Mouse (Mus musculus) left cerebral cortex, postnatal 14 days (tissue): ENCODE data around the gene Gon7. TPM values are rescaled to one million over a fixed set of nuclear protein-coding genes. Genes with fewer than 3 reads are reported as not detected.

Experiments
- DNase-seq, 2 experiments: peaks; one replicate each; pipeline ENCODE4 v3.0.0; 2021 to 2022; ENCODE audit warnings: low spot score in 2 of 2, mixed read lengths in 1 of 2
- intact Hi-C: fragments of 180-260 bp; cut with DNase I; formaldehyde crosslinking; loops from one replicate; pipeline ENCODE4 v1.15.1; 2025
- long read RNA-seq, 2 experiments: library from polyadenylated mRNA; stranded (forward); transcript quantifications; one replicate each; pipeline ENCODE4 v2.0.0; 2021
- total RNA-seq, 2 experiments: library from RNA; stranded (reverse); gene quantifications; 2 replicates each; pipeline ENCODE4 v1.2.3; 2021

Gon7 gene
- total RNA-seq: 10 to 100 TPM; 12.8 to 14.0 TPM
- long read RNA-seq, experiment 1, transcript Gon7-201 (2 exons, 1,152 nt): major isoform, 7 of 7 reads
- long read RNA-seq, experiment 1, partial matches to known transcripts: 0 of 7 reads
- long read RNA-seq, experiment 1, other reads (novel, unspliced or antisense): 0 of 7 reads
- long read RNA-seq, experiment 2, transcript Gon7-201 (2 exons, 1,152 nt): major isoform, 5 of 6 reads
- long read RNA-seq, experiment 2, partial matches to known transcripts: 0 of 6 reads
- long read RNA-seq, experiment 2, other reads (novel, unspliced or antisense): 1 of 6 reads

DNA sequence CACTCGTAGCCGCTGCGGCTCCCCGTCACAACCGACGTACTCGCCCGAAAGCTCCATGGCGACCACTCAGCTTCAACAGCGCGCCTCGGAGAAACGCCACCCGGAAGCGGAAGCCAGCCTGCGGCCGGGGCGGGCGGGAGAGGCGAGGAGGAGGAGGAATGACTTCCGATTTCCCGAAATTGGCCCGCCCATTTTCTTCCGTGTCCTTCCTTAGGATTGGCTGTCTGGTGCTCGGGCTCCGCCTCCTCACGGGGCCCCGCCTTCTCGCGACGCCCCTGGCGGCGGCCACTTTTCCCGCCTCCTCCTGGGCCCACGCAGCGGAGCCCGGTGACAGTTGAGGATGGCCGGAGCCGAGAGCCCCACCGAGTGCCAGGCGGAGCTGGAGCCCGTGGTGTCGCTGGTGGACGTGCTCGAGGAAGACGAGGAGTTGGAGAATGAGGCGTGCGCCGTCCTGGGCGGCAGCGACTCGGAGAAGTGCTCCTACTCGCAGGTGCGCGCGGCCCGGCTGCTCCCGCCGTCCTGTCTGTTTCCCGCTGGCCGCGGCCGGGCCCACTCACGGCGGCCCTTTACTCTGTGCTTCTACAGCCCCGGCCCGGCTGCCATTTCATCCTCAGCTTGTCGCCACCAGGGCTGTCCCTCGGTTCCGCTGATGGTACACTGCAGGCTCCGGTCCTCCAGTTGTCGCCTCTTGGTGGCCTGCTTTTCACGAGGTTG is at the start of gene Gon7, which contains the start of the genes Gm28051 and Ubr7:
Gene Gon7 (minus strand): TSS at position 115 of the 714 bp plus-strand sequence.
Gene Gm28051 (minus strand): TSS at position 77 of the 714 bp plus-strand sequence.
Gene Ubr7 (plus strand): TSS at position 279 of the 714 bp plus-strand sequence.
- DNase-seq: peak; percentile 97 to 98
- intact Hi-C loops: no loop called here

- intact Hi-C loops: no loop called here
- no peak for DNase-seq
These were observed 41.9 kb upstream of the Gon7 start for GRCm38 (mm10) chr12:102799528-102799927.

DNA sequence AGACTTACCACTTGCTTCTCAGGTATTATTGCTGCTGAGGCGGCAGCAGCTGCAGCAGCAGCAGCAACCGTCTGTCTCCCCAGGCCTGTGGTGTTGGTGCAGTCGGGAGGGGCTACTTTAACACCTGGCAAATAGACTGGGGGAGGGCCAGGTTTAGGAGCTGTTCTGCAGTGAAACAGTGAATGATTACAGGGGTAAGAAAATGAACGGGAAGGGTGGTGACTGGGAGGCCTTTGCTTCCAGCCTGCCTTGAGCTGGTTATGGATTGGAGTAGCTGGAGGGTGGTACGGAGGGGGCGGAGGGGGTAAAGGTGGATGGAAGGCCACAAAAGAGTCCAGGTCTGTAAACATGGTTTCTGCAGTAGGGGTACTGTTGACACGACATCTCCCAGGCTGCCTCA is 30.3 kb upstream of the Gon7 start:
- DNase-seq: no peak
- intact Hi-C loops: loop anchor here (10.0 kb wide), 1 partner anchor 277 kb away; no protein-coding TSS in a partner anchor

- intact Hi-C loops: loop anchor here (10.0 kb wide), 1 partner anchor 279 kb away; no protein-coding TSS in a partner anchor
- peak in 1 of 2 experiments; percentile 17 for DNase-seq
These were observed 28.0 kb upstream of the Gon7 start for GRCm38 (mm10) chr12:102785593-102785985.

- DNase-seq: no peak
- intact Hi-C loops: loop anchor here (10.0 kb wide), 1 partner anchor 280 kb away; no protein-coding TSS in a partner anchor
These were observed 27.4 kb upstream of the Gon7 start for GRCm38 (mm10) chr12:102784899-102785592.

- intact Hi-C loops: loop anchor here (10.0 kb wide), 1 partner anchor 282 kb away; no protein-coding TSS in a partner anchor
- no peak for DNase-seq
These were observed 25.2 kb upstream of the Gon7 start for GRCm38 (mm10) chr12:102782841-102783240.

DNA sequence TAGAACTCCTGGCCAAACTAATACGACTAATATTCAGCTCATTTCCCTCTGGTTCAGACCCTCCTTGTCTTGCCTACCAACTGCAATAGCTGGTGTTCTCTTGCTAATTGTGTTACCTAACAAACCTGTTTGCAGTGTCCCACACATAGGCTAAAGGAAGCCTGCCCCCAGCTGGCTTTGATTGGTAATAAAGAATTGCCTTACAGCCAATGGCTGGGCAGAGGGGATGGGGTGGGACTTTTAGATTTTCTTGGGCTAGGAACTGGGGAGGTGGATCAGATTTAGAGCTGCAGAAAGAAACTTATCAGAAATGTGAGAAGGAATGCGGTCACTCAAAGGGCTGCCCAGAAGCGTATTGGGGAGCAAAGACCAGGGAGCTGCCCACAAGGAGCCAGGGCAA is 21.8 kb upstream of the Gon7 start:
- no peak for DNase-seq
- intact Hi-C loops: no loop called here

GRCm38 (mm10) chr12:102778151-102778550 is 20.5 kb upstream of the Gon7 start:
- intact Hi-C loops: no loop called here

DNA sequence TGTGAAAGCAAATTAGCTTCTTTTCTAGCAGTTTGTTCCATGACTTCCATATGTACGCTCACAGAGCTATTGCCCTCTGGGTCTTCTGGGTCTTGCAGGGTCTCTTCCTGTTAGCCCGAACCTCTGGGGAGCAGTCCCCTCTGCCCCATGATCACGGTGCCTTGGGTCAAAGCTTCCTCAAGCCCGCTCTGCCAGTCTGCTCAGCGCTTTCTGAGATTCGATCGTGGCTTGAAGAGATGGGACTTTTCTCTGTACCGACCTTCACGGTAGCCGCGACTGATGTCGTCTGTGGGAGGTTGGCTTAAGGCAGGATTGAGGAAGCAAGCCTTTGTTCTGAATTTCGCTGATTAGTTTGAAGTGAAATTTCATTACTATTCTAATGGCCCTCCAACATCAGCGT is 18.4 kb upstream of the Gon7 start:
- intact Hi-C loops: no loop called here
- DNase-seq: no peak

More at GRCm38 (mm10) chr12:102778151-102778550, 20.5 kb upstream of the Gon7 start:
- no peak for DNase-seq

- no peak for DNase-seq
- intact Hi-C loops: no loop called here
These were observed 15.1 kb upstream of the Gon7 start for GRCm38 (mm10) chr12:102772676-102773075.

DNA sequence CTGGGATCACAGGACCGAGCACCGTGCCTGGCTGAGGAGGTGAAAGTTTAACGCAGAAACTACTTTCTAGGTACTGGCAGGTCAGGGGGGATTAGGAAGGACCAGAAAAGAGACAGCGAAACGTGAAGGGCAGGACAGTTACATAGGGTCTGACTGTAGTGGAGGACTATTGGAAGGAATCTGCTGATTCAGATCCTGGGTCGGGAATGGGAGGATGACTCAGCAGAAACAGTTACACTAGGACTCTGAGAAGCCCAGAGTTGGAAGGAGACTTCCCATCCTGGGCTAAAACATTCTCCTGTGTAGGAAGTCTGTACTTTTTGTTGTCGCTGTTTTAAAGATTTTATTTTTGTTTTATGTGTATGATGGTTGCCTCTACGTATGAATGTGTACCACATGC is 14.0 kb upstream of the Gon7 start:
- intact Hi-C loops: no loop called here
- no peak for DNase-seq

DNA sequence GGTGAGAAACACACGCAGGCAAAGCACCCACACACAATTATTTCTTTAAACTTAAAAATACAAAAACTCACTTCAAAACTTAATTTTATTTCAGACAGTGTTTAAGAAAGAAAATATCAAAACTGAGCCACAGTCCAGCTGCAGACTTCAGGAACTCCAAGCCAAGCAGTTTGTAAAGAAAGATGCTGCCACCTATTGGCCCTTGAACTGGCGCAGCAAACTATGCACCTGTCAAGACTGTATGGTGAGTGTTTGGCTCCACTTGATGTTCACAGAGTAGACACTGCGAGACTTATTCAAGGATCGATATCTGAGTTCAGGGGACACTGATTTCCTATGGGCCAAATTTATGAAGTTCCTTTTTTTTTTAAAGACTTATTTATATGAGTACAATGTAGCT is 11.4 kb upstream of the Gon7 start:
- intact Hi-C loops: no loop called here
- DNase-seq: no peak

GRCm38 (mm10) chr12:102763696-102764095 is 6.1 kb upstream of the Gon7 start:
- DNase-seq: no peak
- intact Hi-C loops: no loop called here

DNA sequence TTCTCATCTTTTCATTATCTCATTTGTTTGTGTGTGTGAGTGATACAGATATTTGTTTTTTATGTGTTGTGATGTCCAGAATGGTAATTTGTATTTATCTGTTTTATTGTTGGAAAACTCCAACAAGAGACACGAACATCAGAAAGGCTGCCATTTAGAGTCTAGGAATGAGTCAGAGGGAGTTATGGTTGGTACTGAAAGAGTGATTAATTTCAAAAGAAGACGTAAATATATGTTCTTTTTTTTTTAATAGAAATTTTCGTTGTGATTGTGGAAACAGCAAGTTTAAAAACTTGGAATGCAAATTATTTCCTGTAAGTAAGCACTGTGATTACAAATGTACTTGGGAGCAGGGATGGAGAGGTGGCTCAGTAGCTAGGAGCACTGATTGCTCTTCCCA is 4.1 kb upstream of the Gon7 start:
- intact Hi-C loops: no loop called here
- DNase-seq: no peak

- intact Hi-C loops: no loop called here
- DNase-seq: no peak
These were observed 1.3 kb upstream of the Gon7 start for GRCm38 (mm10) chr12:102758936-102759335.

DNA sequence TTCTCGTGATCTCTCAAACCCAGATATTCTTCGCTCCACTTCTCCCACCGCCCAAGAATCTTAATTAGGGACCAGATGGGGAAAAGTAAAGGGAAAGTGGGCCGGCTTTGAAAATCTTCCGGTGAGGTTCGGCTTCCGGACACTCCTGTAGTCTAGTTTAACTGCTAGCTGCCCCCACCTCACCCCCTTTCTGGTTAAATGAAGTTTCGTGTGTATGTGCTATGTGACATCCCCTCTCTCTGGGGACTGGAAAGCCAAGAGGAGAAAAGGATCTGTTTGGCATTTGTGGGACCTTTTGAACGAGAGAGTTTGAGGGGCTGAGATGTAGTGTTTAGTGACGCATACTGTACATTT is 777 bp upstream of the Gon7 start, which contains the start of gene Gm20604:
Gene Gm20604 (minus strand): TSS at position 270 of the 354 bp plus-strand sequence.
- DNase-seq: no peak

DNA sequence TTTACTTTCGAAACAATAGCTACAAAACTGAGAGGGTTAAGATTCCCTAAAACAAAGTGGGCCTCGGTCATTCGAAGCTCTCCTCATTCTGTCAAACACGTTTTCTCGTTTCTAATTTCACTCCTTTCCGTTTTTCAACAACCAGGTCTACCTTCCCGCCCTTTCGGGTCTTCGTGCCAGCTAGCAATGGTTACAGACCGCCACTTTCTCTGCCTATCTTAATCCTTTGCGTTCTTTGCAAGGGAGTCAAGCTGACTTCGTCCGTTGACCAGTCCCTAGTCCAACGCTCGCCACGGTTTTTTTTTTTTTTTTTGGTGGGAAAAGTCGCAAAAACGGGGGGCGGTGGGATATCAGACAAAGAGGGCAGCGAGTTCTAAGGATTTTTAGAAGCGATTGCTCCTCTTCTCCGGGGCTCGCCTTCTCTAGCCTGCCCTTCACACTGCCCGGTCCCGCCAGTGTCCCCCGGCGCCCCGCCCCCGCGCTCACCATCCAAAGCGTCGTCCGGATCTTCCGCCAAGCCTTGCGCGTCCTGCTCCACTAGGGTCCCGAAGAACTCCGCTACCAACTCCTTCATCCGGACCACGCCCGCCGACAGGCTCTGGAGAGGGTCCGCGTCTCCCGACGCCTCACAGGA is 431 bp downstream of the Gon7 start:
- intact Hi-C loops: no loop called here
- DNase-seq: no peak

More for the DNA sequence above, 777 bp upstream of the Gon7 start, which contains the start of gene Gm20604:
- intact Hi-C loops: no loop called here

- intact Hi-C loops: no loop called here
- peak in 1 of 2 experiments; percentile 36 for DNase-seq
These were observed 1.3 kb downstream of the Gon7 start for GRCm38 (mm10) chr12:102756304-102756703.

- intact Hi-C loops: no loop called here
- no peak for DNase-seq
These were observed 9.3 kb downstream of the Gon7 start for GRCm38 (mm10) chr12:102748256-102748655.
